Mouse (Mus musculus): ENCODE results near the gene Olfr675.
"Not testable (repeated sequence)": the region's sequence is repeated elsewhere in the genome, so short reads cannot be mapped to it uniquely, and the experiment has no call there.

The Olfr675 gene

GRCm38 (mm10) chr7:105028360-105028759 lies at the start of gene Olfr675:
Gene Olfr675 (minus strand): TSS chr7:105028460.
- no peak for DNase-seq (ENCODE audit: extremely low spot score, low read depth, low spot score)

GRCm38 (mm10) chr7:105064175-105064574 lies 35.9 kb upstream of the Olfr675 start, which contains the start of gene Olfr678:
Gene Olfr678 (plus strand): TSS chr7:105064475.
- no peak for DNase-seq (ENCODE audit: extremely low spot score, low read depth, low spot score)

GRCm38 (mm10) chr7:105058951-105059350 lies 30.7 kb upstream of the Olfr675 start:
- DNase-seq (ENCODE audit: extremely low spot score, low read depth, low spot score) = no peak

- DNase-seq (ENCODE audit: extremely low spot score, low read depth, low spot score) = not testable (repeated sequence)
Measured at GRCm38 (mm10) chr7:105033836-105034235, 5.6 kb upstream of the Olfr675 start.

GRCm38 (mm10) chr7:105032398-105032797 lies 4.1 kb upstream of the Olfr675 start, which contains the start of gene Olfr676:
Gene Olfr676 (plus strand): TSS chr7:105032698.
- DNase-seq (ENCODE audit: extremely low spot score, low read depth, low spot score) = no peak

GRCm38 (mm10) chr7:105022530-105022929 lies 5.7 kb downstream of the Olfr675 start:
- no peak for DNase-seq (ENCODE audit: extremely low spot score, low read depth, low spot score)

GRCm38 (mm10) chr7:105001929-105002328 lies 26.3 kb downstream of the Olfr675 start, which contains the start of gene Olfr672:
Gene Olfr672 (minus strand): TSS chr7:105002029.
- no peak for DNase-seq (ENCODE audit: extremely low spot score, low read depth, low spot score)

DNA sequence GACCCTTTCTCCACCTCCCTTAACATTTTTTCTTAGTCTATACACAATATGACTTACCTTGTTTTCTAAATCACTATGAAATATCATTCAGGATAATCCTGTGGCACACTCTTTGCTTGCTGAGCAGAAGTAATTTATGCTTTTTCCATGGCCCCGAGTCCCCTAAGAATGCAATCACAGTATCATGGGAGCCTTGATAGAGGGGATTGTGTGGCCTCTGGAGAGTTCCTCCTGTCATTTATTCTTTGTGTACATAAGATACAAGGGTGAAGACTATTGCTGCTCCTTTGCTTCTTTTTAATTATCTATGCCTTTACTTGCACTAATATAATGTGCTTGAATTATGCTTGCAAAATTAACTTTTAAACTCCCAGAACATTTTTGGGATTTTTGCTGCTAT lies 49.2 kb downstream of the Olfr675 start, which contains the start of gene Olfr671:
TSS of gene Olfr671 (minus strand) at position 101 of the 400 bp plus-strand sequence.
- no peak for DNase-seq (ENCODE audit: extremely low spot score, low read depth, low spot score)

DNA sequence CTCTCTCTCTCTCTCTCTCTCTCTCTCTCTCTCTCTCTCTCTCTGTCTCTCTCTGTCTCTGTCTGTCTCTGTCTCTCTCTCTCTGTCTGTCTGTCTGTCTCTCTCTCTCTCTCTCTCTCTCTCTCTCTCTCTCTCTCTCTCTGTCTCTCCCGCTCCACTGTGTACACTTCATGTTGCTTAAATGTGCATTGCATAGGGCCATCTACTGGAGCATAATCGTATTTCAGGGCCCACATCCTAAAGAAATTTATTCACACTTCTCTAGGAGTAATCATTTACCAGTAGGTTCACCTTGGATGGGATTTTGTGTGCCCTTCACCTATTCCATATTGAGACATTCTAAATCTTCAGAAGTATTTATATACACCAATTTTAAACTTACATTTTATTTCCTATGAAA lies 55.8 kb downstream of the Olfr675 start:
- not testable (repeated sequence) for DNase-seq (ENCODE audit: extremely low spot score, low read depth, low spot score)
